In genomic region chr2:69790285-69790684, GRCm38 (mm10) we compare ENCODE assay signal across 8 mouse cellular contexts. TPM values are rescaled to one million over a fixed set of nuclear protein-coding genes. Genes with fewer than 3 reads are reported as not detected.
A peak's percentile ranks its signal among the peaks of the same experiment; 100 is the strongest.
DNase-seq lines count a peak whose midpoint lies in the region; ATAC-seq and TF ChIP-seq lines count a peak whose summit lies in the region.

No protein-coding gene starts in this region.

- H3K27me3 ChIP-seq in G1E (ENCODE audit: insufficient read depth, low read length), result no peaks in the 10 kb centered on the region
- H3K27me3 ChIP-seq in cerebellum, adult 2 months (ENCODE audit: control insufficient read depth, insufficient read depth, low read length), result no peaks in the 10 kb centered on the region
- H3K27me3 ChIP-seq in forebrain, postnatal 0 days (ENCODE audit: insufficient read depth, low read length), result no peaks in the 10 kb centered on the region
- H3K27me3 ChIP-seq in lung, embryonic 16.5 days (ENCODE audit: control insufficient read depth, insufficient read depth, low read depth, low read length), result no peaks in the 10 kb centered on the region

- H3K9me3 ChIP-seq in G1E (replicated peaks), result no peaks in the 10 kb centered on the region
- no peaks in the 10 kb centered on the region for H3K9me3 ChIP-seq in forebrain, postnatal 0 days (ENCODE audit: low read length)
- no peaks in the 10 kb centered on the region for H3K9me3 ChIP-seq in lung, embryonic 16.5 days (ENCODE audit: control insufficient read depth, low read length)

- peak overlapping the region; percentile 90 for H3K4me3 ChIP-seq in G1E (ENCODE audit: low read depth, low read length)
- H3K4me3 ChIP-seq in cerebellum, adult 2 months (replicated peaks; ENCODE audit: insufficient read depth, low read depth, low read length), result peak overlapping the region; percentile 98
- H3K4me3 ChIP-seq in forebrain, postnatal 0 days (ENCODE audit: low read depth, low read length), result peak overlapping the region; percentile 60
- peak overlapping the region; percentile 86 for H3K4me3 ChIP-seq in lung, embryonic 16.5 days (ENCODE audit: low read length)

- no peak for TF ChIP-seq POLR2A in cerebellum, adult 2 months (IDR thresholded peaks at IDR 0.05; ENCODE audit: borderline replicate concordance, insufficient read depth, low read length)

- peaks cover 23% of the 10 kb centered on the region for H3K4me1 ChIP-seq in G1E (ENCODE audit: insufficient read depth, low read depth, low read length)
- peaks cover 3% of the 10 kb centered on the region; the same call in 1 of the 2 replicates for H3K4me1 ChIP-seq in cerebellum, adult 2 months (ENCODE audit: control insufficient read depth, insufficient read depth, low read length)
- no peaks in the 10 kb centered on the region for H3K4me1 ChIP-seq in forebrain, postnatal 0 days (ENCODE audit: insufficient read depth)
- peaks cover 8% of the 10 kb centered on the region; the same call in 1 of the 2 replicates for H3K4me1 ChIP-seq in lung, embryonic 16.5 days (replicated peaks; ENCODE audit: control insufficient read depth, insufficient read depth, low read length)

- H3K9ac ChIP-seq in forebrain, postnatal 0 days, result peak overlapping the region; percentile 63; the same call in 1 of the 2 replicates
- peak overlapping the region; percentile 89 for H3K9ac ChIP-seq in lung, embryonic 16.5 days (ENCODE audit: low read length)

- no peak overlapping the region for H3K27ac ChIP-seq in cerebellum, adult 2 months (ENCODE audit: insufficient read depth, low read length)
- H3K27ac ChIP-seq in forebrain, postnatal 0 days (ENCODE audit: low read depth, low read length), result peak overlapping the region; percentile 89; the same call in 1 of the 2 replicates
- H3K27ac ChIP-seq in lung, embryonic 16.5 days (ENCODE audit: low read length), result peak overlapping the region; percentile 78; the same call in 1 of the 2 replicates

- WGBS in cerebellum, adult 2 months, result 1% methylated on average over 10 of the region's 10 CpGs
- WGBS in forebrain, postnatal 0 days, result 2% methylated on average over 10 of the region's 10 CpGs
- WGBS in lung, embryonic 16.5 days, result 2% methylated on average over 10 of the region's 10 CpGs

- ATAC-seq in G1E (ENCODE audit: extremely low read depth, insufficient number of reproducible peaks, low FRiP score, poor library complexity, severe bottlenecking), result peak; percentile 79
- peak; percentile 25; the same call in 1 of the 2 replicates for ATAC-seq in forebrain, postnatal 0 days
- peak; percentile 80 to 82 for ATAC-seq in hematopoietic stem cell, adult 5-6 weeks (replicated peaks in 1 of 2; ENCODE audit: insufficient read depth in 1 of 2, low FRiP score in 2 of 2, low TSS enrichment in 1 of 2, low read depth in 1 of 2, poor library complexity in 2 of 2, severe bottlenecking in 2 of 2)
- peak; percentile 44; the same call in 1 of the 2 replicates for ATAC-seq in lung, embryonic 16.5 days (ENCODE audit: low read depth)

- peak; percentile 98 for TF ChIP-seq CTCF in G1E (IDR thresholded peaks at IDR 0.05; ENCODE audit: low read depth, low read length)
- peak; percentile 89 for TF ChIP-seq CTCF in cerebellum, adult 2 months (IDR thresholded peaks at IDR 0.05; ENCODE audit: borderline replicate concordance, insufficient read depth, low read depth, low read length)
- peak; percentile 81 for TF ChIP-seq CTCF in forebrain, postnatal 0 days (IDR thresholded peaks at IDR 0.05; ENCODE audit: low read depth)

- peaks cover 33% of the 10 kb centered on the region for H3K36me3 ChIP-seq in G1E (replicated peaks)
- peaks cover 6% of the 10 kb centered on the region; the same call in 1 of the 2 replicates for H3K36me3 ChIP-seq in forebrain, postnatal 0 days (ENCODE audit: insufficient read depth)
- peaks cover 7% of the 10 kb centered on the region for H3K36me3 ChIP-seq in lung, embryonic 16.5 days (ENCODE audit: control insufficient read depth, insufficient read depth, low read length)

- DNase-seq in G1E (ENCODE audit: low spot score), result peak; percentile 40
- DNase-seq in cerebellum, adult 2 months, result peak; percentile 84 to 90
- peak; percentile 83 for DNase-seq in forebrain, postnatal 0 days
- peak; percentile 80 for DNase-seq in layer of hippocampus, adult 9-10 months (ENCODE audit: low spot score)
- DNase-seq in ovary, postnatal 10 days (ENCODE audit: low spot score), result peak; percentile 58
- peak; percentile 69 to 83 for DNase-seq in thymus, postnatal 10 days (ENCODE audit: low spot score in 2 of 2)

- peak overlapping the region; percentile 74 for H3K4me2 ChIP-seq in forebrain, postnatal 0 days (ENCODE audit: low read depth)
- peak overlapping the region; percentile 91 for H3K4me2 ChIP-seq in lung, embryonic 16.5 days (ENCODE audit: low read depth, low read length)

RNA-seq across cellular contexts. Expression of gene Phospho2, which starts 0.9 kb away (rescaled TPM):
- total RNA-seq in G1E (2014; fragmentation: Nextera tagmentation) (30.6 and 35.5 TPM in 2 replicates), G1E (2017) (32.1 and 34.6 TPM in 2 replicates)
- polyA plus RNA-seq in G1E (2012), result 35.3 and 39.7 TPM in 2 replicates
- 48.8 and 51.7 TPM in 2 replicates for polyA plus RNA-seq in cerebellum, adult 2 months (2012; rRNA removed)
- 39.2 and 40.8 TPM in 2 replicates for total RNA-seq in forebrain, postnatal 0 days (2014; rRNA removed)
- polyA plus RNA-seq in forebrain, postnatal 0 days (2015; fragmentation: Nextera tagmentation; extraction: Ambion mirVana), result 29.8 and 32.3 TPM in 2 replicates
- 30.1 and 35.8 TPM in 2 replicates for total RNA-seq in hematopoietic stem cell, adult 5-6 weeks (2017)
- 21.3 and 21.9 TPM in 2 replicates for polyA plus RNA-seq in lung, embryonic 16.5 days (2015; fragmentation: Nextera tagmentation; extraction: Ambion mirVana)

RNA-seq across cellular contexts. Expression of gene Ccdc173, which starts 0.9 kb away (rescaled TPM):
- 6.4 and 7.7 TPM in 2 replicates for total RNA-seq in G1E (2014; fragmentation: Nextera tagmentation)
- total RNA-seq in G1E (2017), result 3.0 and 6.1 TPM in 2 replicates
- 0.25 and 0.35 TPM in 2 replicates for polyA plus RNA-seq in G1E (2012)
- polyA plus RNA-seq in cerebellum, adult 2 months (2012; rRNA removed), result 2.2 and 2.4 TPM in 2 replicates
- 1.3 and 2.8 TPM in 2 replicates for total RNA-seq in forebrain, postnatal 0 days (2014; rRNA removed)
- polyA plus RNA-seq in forebrain, postnatal 0 days (2015; fragmentation: Nextera tagmentation; extraction: Ambion mirVana), result 1.2 and 1.4 TPM in 2 replicates
- total RNA-seq in hematopoietic stem cell, adult 5-6 weeks (2017), result 4.5 and 8.9 TPM in 2 replicates
- 3.0 and 3.4 TPM in 2 replicates for polyA plus RNA-seq in lung, embryonic 16.5 days (2015; fragmentation: Nextera tagmentation; extraction: Ambion mirVana)

RNA-seq across cellular contexts. Expression of gene Klhl23, which starts 31.5 kb away (rescaled TPM):
- total RNA-seq in G1E (2014; fragmentation: Nextera tagmentation) (54.3 and 59.1 TPM in 2 replicates), G1E (2017) (68.9 and 88.2 TPM in 2 replicates)
- polyA plus RNA-seq in G1E (2012), result 4.9 and 6.8 TPM in 2 replicates
- polyA plus RNA-seq in cerebellum, adult 2 months (2012; rRNA removed), result 25.6 and 28.8 TPM in 2 replicates
- 163 and 199 TPM in 2 replicates for total RNA-seq in forebrain, postnatal 0 days (2014; rRNA removed)
- 43.0 and 87.2 TPM in 2 replicates for polyA plus RNA-seq in forebrain, postnatal 0 days (2015; fragmentation: Nextera tagmentation; extraction: Ambion mirVana)
- total RNA-seq in hematopoietic stem cell, adult 5-6 weeks (2017), result 23.3 and 36.3 TPM in 2 replicates
- 39.6 and 43.1 TPM in 2 replicates for polyA plus RNA-seq in lung, embryonic 16.5 days (2015; fragmentation: Nextera tagmentation; extraction: Ambion mirVana)

Comparison
In these comparisons a context has a peak if more than half of its experiments do, and no peak if none do; other contexts are left out.
1. ATAC-seq: peak in every context shown above with its lines; median percentile 81 in hematopoietic stem cell, adult 5-6 weeks; 79 in G1E; 44 in lung, embryonic 16.5 days; 25 in forebrain, postnatal 0 days.